In the genomic region with DNA sequence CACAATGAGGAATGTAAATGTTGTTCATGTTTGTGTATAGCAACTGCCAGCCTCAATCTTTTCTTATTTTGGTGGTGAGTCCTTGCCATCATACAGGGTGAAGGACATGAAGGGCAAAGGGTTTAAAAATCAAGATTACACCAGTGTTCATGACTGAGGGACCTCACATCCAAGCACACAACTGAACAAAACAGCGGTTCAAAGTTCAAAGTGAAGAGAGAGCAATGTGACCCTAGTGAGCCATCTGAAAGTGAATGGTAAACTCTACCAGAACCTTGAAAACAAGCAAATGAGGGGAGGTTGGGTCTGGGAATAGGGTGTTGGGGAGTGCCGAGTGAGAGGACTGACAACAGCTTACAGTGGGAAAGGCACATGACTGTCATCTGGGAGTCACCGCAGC, we compare ENCODE assay signal across 25 mouse cellular contexts.
"Had no signal": no experiment of that assay in that cellular context is flagged by ENCODE, and none has a peak within 500 bp of the region (broad histone marks: within the 10 kb centered on the region; RNA-seq: fewer than 3 reads in every experiment).

No protein-coding gene starts in this region.

- H3K27me3 ChIP-seq: heart, embryonic 12.5 days; hindbrain, embryonic 12.5 days; intestine, embryonic 15.5 days; kidney, embryonic 15.5 days; limb, embryonic 12.5 days had no signal

- H3K4me2 ChIP-seq: heart, embryonic 12.5 days; hindbrain, embryonic 12.5 days; hindbrain, embryonic 14.5 days; intestine, embryonic 15.5 days; kidney, embryonic 15.5 days; limb, embryonic 12.5 days had no signal

- H3K9me3 ChIP-seq: heart, embryonic 10.5 days; heart, embryonic 12.5 days; hindbrain, embryonic 10.5 days; hindbrain, embryonic 12.5 days; intestine, embryonic 15.5 days; kidney, embryonic 15.5 days; limb, embryonic 10.5 days; limb, embryonic 12.5 days had no signal

- H3K9ac ChIP-seq: heart, embryonic 12.5 days; hindbrain, embryonic 12.5 days; hindbrain, embryonic 14.5 days; intestine, embryonic 15.5 days; kidney, embryonic 15.5 days; limb, embryonic 12.5 days; liver, embryonic 14.5 days had no signal

- H3K36me3 ChIP-seq: heart, embryonic 12.5 days; hindbrain, embryonic 12.5 days; intestine, embryonic 15.5 days; kidney, embryonic 15.5 days; limb, embryonic 12.5 days had no signal

- ATAC-seq: hindbrain, embryonic 16.5 days; inflammation-experienced regulatory T-cells, adult 6 months; intestine, embryonic 15.5 days; intestine, postnatal 0 days had no signal

- H3K4me3 ChIP-seq: gastrocnemius, adult 2 months; heart, embryonic 10.5 days; heart, embryonic 12.5 days; hindbrain, embryonic 10.5 days; hindbrain, embryonic 12.5 days; intestine, embryonic 15.5 days; kidney, embryonic 15.5 days; layer of hippocampus, adult 2 months; left cerebral cortex, adult 2 months; limb, embryonic 10.5 days; limb, embryonic 12.5 days had no signal

- H3K27ac ChIP-seq: gastrocnemius, adult 2 months; heart, embryonic 10.5 days; hindbrain, embryonic 10.5 days; hindbrain, embryonic 12.5 days; hindbrain, embryonic 14.5 days; intestine, embryonic 15.5 days; kidney, embryonic 15.5 days; kidney, postnatal 0 days; left cerebral cortex, adult 2 months; limb, embryonic 10.5 days; limb, embryonic 12.5 days; liver, embryonic 14.5 days had no signal

- DNase-seq: gastrocnemius, adult 2 months; gastrocnemius, postnatal 10 days; gastrocnemius, postnatal 25 days; heart, adult 18-20 months; heart, postnatal 10 days; heart, postnatal 4 days; kidney, adult 8-10 months; kidney, postnatal 25 days; kidney, postnatal 4 days had no signal
